Mouse (Mus musculus) cortical plate, adult 2 months (tissue): ENCODE data around the gene Rps2. TPM values are rescaled to one million over a fixed set of nuclear protein-coding genes. Genes with fewer than 3 reads are reported as not detected.

Experiments used
- H3K27ac ChIP-seq: fragments of 200-500 bp; 2 replicates; pipeline ENCODE4 v1.5.1; 2012; ENCODE audit warnings: low read length, control low read depth, inconsistent platforms; ENCODE audit not compliant: insufficient read depth
- H3K4me1 ChIP-seq: fragments of 200-500 bp; 2 replicates; pipeline ENCODE4 v1.6.1; 2011; ENCODE audit warnings: low read length; ENCODE audit not compliant: control insufficient read depth, insufficient read depth
- H3K4me3 ChIP-seq: fragments of 200-500 bp; 2 replicates; pipeline ENCODE4 v1.5.1; 2011; ENCODE audit warnings: mild to moderate bottlenecking, low read length, control low read depth; ENCODE audit not compliant: insufficient read depth
- CTCF ChIP-seq: fragments of 200-500 bp; IDR thresholded peaks from 2 replicates; pipeline ENCODE4 v1.5.1; 2011; ENCODE audit warnings: mild to moderate bottlenecking, control low read depth, low read length; ENCODE audit not compliant: insufficient read depth; ENCODE audit errors: extremely low read depth
- POLR2A ChIP-seq: fragments of 200-500 bp; IDR thresholded peaks from 2 replicates; pipeline ENCODE4 v1.6.1; 2011; ENCODE audit warnings: mild to moderate bottlenecking, low read length, control low read depth; ENCODE audit not compliant: insufficient read depth; ENCODE audit errors: extremely low read depth
- polyA plus RNA-seq: library from polyadenylated mRNA; depleted of rRNA; stranded (reverse); fragments of >200 nt; gene quantifications from 2 replicates; pipeline ENCODE4 v1.2.3, GENCODE M21; 2012

Rps2 gene
- polyA plus RNA-seq, 1 experiment = 980 TPM

GRCm38 (mm10) chr17:24742307-24742706, 24.4 kb downstream of the Rps2 start:
- H3K4me1 ChIP-seq = 0 out of 2 replicates have a peak, but pooled peaks cover under 1% of the 10 kb centered on the region
- no peak overlapping the region for H3K27ac ChIP-seq
- no peak overlapping the region for H3K4me3 ChIP-seq
- TF ChIP-seq POLR2A = no peak
- no peak for TF ChIP-seq CTCF

DNA sequence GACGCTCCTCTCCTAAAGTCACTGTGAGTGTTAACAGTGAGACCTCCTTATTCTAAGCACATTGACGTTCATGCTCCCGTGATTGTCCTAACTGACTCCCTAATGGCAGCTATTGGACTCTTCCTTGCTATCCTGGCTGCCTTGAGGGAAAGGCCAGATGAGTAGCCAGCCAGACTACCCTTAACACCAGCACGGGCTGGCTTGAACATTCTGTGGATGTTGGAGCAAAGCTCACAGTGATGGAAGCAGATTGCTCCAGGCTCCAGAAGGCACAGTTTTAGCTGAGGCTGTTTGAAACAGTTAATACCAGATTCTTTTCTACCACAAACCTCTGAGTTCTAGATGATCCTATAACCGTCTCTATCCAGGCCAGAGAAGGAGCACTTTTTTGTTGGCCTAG, 26.0 kb downstream of the Rps2 start:
- TF ChIP-seq POLR2A (no peak), CTCF (no peak)
- Histone ChIP-seq H3K27ac (no peak overlapping the region), H3K4me1 (no peaks in the 10 kb centered on the region), H3K4me3 (no peak overlapping the region)

DNA sequence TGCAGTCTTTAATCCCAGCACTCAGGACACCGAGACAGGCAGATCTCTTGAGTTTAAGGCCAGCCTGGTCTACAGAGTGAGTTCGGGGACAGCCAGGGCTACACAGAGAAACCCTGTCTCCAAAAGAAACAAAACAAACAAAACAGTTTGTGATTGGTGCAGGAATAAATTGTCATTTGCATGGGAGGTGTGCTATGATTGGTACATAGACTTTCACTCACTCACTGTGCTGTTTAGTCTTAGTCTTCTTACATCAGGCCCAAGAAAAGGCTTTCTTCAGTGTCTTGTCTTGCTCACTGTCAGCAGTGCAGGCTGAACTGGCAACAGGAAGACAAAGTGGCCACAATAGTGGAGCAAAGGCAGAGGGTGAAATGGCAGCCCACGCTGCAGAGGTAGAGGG, 26.5 kb downstream of the Rps2 start:
- H3K4me3 ChIP-seq = no peak overlapping the region
- TF ChIP-seq POLR2A = no peak
- no peak for TF ChIP-seq CTCF
- H3K27ac ChIP-seq = no peak overlapping the region
- H3K4me1 ChIP-seq = no peaks in the 10 kb centered on the region

DNA sequence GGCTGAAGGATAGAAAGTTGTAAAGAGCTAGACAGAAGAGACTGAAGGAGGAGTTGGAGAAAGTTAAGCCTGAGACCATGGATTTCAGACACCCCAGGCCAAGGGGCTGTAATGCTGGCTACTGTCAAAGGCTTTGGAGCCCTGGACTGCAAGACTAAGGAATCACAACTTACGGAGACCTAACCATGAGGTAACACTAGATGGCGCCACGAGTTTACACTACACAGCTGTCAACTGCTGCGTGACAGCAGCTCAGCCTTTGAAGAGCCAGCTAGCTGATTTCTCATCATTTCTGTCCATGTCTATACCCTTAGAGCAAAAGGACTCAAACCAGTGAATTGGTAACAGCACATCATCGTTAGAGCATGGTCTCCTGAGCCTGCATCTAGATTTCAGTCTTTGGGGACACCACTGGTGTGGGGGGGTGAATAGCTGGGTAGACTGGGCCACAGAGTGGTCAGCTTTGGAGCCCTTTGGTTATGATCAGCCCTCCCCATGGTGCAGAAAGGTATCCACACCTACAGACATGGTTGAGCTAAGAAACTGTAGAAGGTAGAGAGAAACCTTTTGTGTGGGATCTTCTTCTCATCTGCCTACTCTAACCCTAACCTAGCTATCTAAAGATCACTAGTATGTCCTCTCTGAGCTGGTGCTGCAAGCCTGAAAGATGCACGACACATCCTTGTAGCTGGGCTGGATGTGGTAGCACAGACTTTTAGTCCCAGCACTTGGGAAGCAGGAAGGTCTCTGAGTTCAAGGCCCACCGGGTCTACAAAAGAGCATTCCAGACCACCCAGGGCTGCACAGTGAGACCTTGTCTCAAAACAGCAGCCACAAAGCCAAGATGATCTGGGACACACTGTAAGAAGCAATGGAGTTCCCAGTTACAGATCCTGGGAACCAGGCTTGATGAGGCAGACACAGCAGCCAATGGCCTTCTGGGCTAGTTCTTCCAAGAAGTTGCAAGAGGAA, 27.9 kb downstream of the Rps2 start:
- no peaks in the 10 kb centered on the region for H3K4me1 ChIP-seq
- no peak overlapping the region for H3K27ac ChIP-seq
- TF ChIP-seq POLR2A (no peak), CTCF (peak; percentile 98)
- no peak overlapping the region for H3K4me3 ChIP-seq

DNA sequence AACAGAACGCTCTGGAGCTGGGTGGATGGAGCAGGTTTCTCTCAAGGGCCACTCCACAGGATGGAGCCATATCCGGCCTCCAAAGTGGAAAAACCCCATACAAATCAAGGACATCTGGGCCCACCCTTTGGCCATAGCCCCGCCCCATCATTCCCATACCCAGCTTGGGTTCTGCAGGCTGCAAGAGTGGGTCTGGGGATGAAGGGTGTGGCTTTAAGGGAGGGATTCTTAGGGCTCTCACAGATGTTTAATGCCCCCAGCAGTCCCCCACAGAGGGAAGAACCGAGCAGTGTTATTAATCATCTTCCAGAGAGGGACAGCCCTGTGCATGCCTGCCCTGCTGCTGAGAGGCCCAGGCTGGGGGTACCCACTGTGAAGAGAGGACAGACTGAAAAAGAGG, 29.1 kb downstream of the Rps2 start:
- H3K4me3 ChIP-seq = no peak overlapping the region
- H3K27ac ChIP-seq = no peak overlapping the region
- TF ChIP-seq POLR2A (no peak), CTCF (no peak)
- no peaks in the 10 kb centered on the region for H3K4me1 ChIP-seq

DNA sequence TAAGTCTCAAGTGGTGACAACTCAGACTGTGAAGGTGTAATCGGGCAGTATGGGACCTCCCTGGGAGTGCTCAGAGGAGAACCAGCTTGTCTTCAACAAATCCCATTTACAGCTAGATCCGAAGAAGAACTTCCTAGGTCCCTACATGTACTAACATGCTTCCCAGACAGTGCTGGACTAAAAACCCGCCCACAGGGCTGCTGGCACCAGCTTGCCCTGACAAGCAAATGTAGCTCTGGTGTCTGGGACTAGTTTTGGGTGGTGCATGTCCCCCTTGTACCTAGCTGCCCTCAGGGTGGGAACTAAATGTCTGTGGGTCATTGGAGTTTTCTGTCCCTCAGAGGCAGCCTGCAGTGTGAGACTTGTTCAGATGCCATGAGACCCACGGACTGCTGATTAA, 33.6 kb downstream of the Rps2 start:
- TF ChIP-seq POLR2A (no peak), CTCF (no peak)
- Histone ChIP-seq H3K4me3 (no peak overlapping the region), H3K27ac (no peak overlapping the region), H3K4me1 (0 out of 2 replicates have a peak, but pooled peaks cover 1% of the 10 kb centered on the region)

GRCm38 (mm10) chr17:24752415-24753394, 34.8 kb downstream of the Rps2 start, which contains the start of gene Hs3st6:
Hs3st6 (plus strand) TSS chr17:24752988.
- no peak within 1 kb of the TSS for H3K27ac ChIP-seq
- H3K4me3 ChIP-seq = peak within 1 kb of the TSS; percentile 40
- H3K4me1 ChIP-seq = 0 out of 2 replicates have a peak, but pooled peaks cover 1% of the 10 kb centered on the region
- TF ChIP-seq CTCF (no peak), POLR2A (no peak)

DNA sequence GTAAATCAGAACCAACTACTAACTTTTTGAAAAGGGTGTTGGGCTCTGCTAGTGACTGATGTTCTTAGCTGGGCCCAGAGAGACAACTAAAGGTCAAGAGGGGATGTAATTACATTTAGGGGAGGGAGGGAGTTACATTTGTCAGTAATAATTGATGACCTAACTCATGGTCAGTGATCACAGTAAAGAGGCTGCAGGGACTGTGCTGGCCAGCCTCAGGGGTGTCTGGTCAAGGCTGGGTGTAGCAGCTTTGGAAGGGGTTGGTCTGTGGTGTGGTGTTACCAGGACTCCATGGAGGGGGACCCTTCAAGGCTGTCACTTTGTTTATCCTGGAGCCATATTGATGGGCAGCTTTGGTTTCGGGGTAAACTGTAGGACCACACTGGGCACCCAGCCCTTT, 39.5 kb downstream of the Rps2 start:
- H3K4me3 ChIP-seq = no peak overlapping the region
- no peak for TF ChIP-seq POLR2A
- TF ChIP-seq CTCF = no peak
- H3K4me1 ChIP-seq = 0 out of 2 replicates have a peak, but pooled peaks cover 1% of the 10 kb centered on the region
- H3K27ac ChIP-seq = no peak overlapping the region

DNA sequence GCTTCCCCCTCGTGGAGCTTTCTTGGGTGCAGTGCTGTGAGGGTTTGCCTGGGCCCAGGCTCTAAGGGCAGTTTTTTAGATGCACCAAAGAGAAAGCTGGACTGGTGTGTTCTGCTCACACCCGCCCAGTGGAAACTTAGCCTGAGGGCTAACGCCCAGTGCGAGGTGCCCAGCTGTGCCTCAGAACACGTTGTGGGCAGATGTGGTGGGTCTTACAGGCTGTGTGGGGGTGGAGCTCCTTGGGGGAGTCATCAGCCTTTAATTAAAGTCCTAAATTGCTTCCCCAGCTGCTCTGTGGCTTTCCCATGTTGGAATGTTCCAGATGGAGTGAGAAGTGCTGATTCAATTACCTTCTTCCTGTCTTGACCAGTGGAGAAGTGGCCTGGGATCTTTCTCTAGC, 43.2 kb downstream of the Rps2 start:
- no peak overlapping the region for H3K27ac ChIP-seq
- H3K4me1 ChIP-seq = no peaks in the 10 kb centered on the region

More for the DNA sequence above, 43.2 kb downstream of the Rps2 start:
- H3K4me3 ChIP-seq = no peak overlapping the region
- TF ChIP-seq POLR2A = no peak
- no peak for TF ChIP-seq CTCF
